Mouse (Mus musculus): ENCODE measurements around the gene Sdc4. TPM values are rescaled to one million over a fixed set of nuclear protein-coding genes. Genes with fewer than 3 reads are reported as not detected.

Sdc4 gene
- polyA plus RNA-seq, 1 experiment from 2014 or later = 15.9 TPM

GRCm38 (mm10) chr2:164407708-164408107, 36.0 kb downstream of the Sdc4 start:
- 0 out of 2 replicates have a peak, but pooled peaks have one; percentile 36 for ATAC-seq (replicated peaks; ENCODE audit: low FRiP score)
- peak; percentile 88 for DNase-seq (ENCODE audit: low spot score)
- no peaks in the 10 kb centered on the region for H3K36me3 ChIP-seq (ENCODE audit: control insufficient read depth, insufficient read depth, low read length)
- no peaks in the 10 kb centered on the region for H3K9me3 ChIP-seq (ENCODE audit: control insufficient read depth, low read length)
- H3K4me1 ChIP-seq (replicated peaks; ENCODE audit: control insufficient read depth, insufficient read depth, low read length) = peaks cover 3% of the 10 kb centered on the region; the same call in 1 of the 2 replicates
- no peak overlapping the region for H3K27ac ChIP-seq (ENCODE audit: low read depth, low read length)
- H3K9ac ChIP-seq (ENCODE audit: low read length) = no peak overlapping the region
- under 1% methylated on average over 22 of the region's 22 CpGs for WGBS
- no peak overlapping the region for H3K4me3 ChIP-seq (ENCODE audit: low read depth, low read length)
- peaks cover 66% of the 10 kb centered on the region for H3K27me3 ChIP-seq (ENCODE audit: control insufficient read depth, insufficient read depth, low read length)
- H3K4me2 ChIP-seq (ENCODE audit: low read depth, low read length, severe bottlenecking) = no peak overlapping the region

GRCm38 (mm10) chr2:164405519-164405918, 38.2 kb downstream of the Sdc4 start:
- no peak overlapping the region for H3K4me2 ChIP-seq (ENCODE audit: low read depth, low read length, severe bottlenecking)
- peaks cover 3% of the 10 kb centered on the region; the same call in 1 of the 2 replicates for H3K4me1 ChIP-seq (replicated peaks; ENCODE audit: control insufficient read depth, insufficient read depth, low read length)
- H3K27ac ChIP-seq (ENCODE audit: low read depth, low read length) = no peak overlapping the region
- DNase-seq (ENCODE audit: low spot score) (no peak), ATAC-seq (replicated peaks; ENCODE audit: low FRiP score) (no peak)
- WGBS = 34% methylated on average over 5 of the region's 5 CpGs
- H3K9ac ChIP-seq (ENCODE audit: low read length) = no peak overlapping the region
- H3K9me3 ChIP-seq (ENCODE audit: control insufficient read depth, low read length) = no peaks in the 10 kb centered on the region
- H3K36me3 ChIP-seq (ENCODE audit: control insufficient read depth, insufficient read depth, low read length) = no peaks in the 10 kb centered on the region
- peaks cover 86% of the 10 kb centered on the region for H3K27me3 ChIP-seq (ENCODE audit: control insufficient read depth, insufficient read depth, low read length)
- no peak overlapping the region for H3K4me3 ChIP-seq (ENCODE audit: low read depth, low read length)

- no peak for ATAC-seq (replicated peaks; ENCODE audit: low FRiP score)
- Histone ChIP-seq H3K27me3 (ENCODE audit: control insufficient read depth, insufficient read depth, low read length) (peaks cover 90% of the 10 kb centered on the region), H3K9ac (ENCODE audit: low read length) (peak within 1 kb of the TSS; percentile 17; the same call in 1 of the 2 replicates), H3K27ac (ENCODE audit: low read depth, low read length) (no peak within 1 kb of the TSS), H3K4me1 (replicated peaks; ENCODE audit: control insufficient read depth, insufficient read depth, low read length) (peaks cover 3% of the 10 kb centered on the region; the same call in 1 of the 2 replicates), H3K9me3 (ENCODE audit: control insufficient read depth, low read length) (no peaks in the 10 kb centered on the region), H3K36me3 (ENCODE audit: control insufficient read depth, insufficient read depth, low read length) (no peaks in the 10 kb centered on the region), H3K4me3 (ENCODE audit: low read depth, low read length) (peak within 1 kb of the TSS; percentile 17; the same call in 1 of the 2 replicates), H3K4me2 (ENCODE audit: low read depth, low read length, severe bottlenecking) (peak within 1 kb of the TSS; percentile 41; the same call in 1 of the 2 replicates)
- WGBS = 7% methylated on average over 9 of the region's 9 CpGs
- DNase-seq (ENCODE audit: low spot score) = no peak
Observed at GRCm38 (mm10) chr2:164405060-164405459, 38.6 kb downstream of the Sdc4 start, which contains the start of gene Matn4. TSS of gene Matn4 (minus strand) at chr2:164405160.

- Histone ChIP-seq H3K9me3 (ENCODE audit: control insufficient read depth, low read length) (no peaks in the 10 kb centered on the region), H3K27ac (ENCODE audit: low read depth, low read length) (no peak overlapping the region), H3K9ac (ENCODE audit: low read length) (peak overlapping the region; percentile 17; the same call in 1 of the 2 replicates), H3K27me3 (ENCODE audit: control insufficient read depth, insufficient read depth, low read length) (peaks cover 94% of the 10 kb centered on the region), H3K4me3 (ENCODE audit: low read depth, low read length) (peak overlapping the region; percentile 17; the same call in 1 of the 2 replicates), H3K4me2 (ENCODE audit: low read depth, low read length, severe bottlenecking) (peak overlapping the region; percentile 41; the same call in 1 of the 2 replicates), H3K4me1 (replicated peaks; ENCODE audit: control insufficient read depth, insufficient read depth, low read length) (peaks cover 3% of the 10 kb centered on the region; the same call in 1 of the 2 replicates), H3K36me3 (ENCODE audit: control insufficient read depth, insufficient read depth, low read length) (no peaks in the 10 kb centered on the region)
- ATAC-seq (replicated peaks; ENCODE audit: low FRiP score) (no peak), DNase-seq (ENCODE audit: low spot score) (peak; percentile 61)
- 1% methylated on average over 46 of the region's 49 CpGs for WGBS
Observed at GRCm38 (mm10) chr2:164404082-164404990, 39.4 kb downstream of the Sdc4 start.

- no peaks in the 10 kb centered on the region for H3K9me3 ChIP-seq (ENCODE audit: control insufficient read depth, low read length)
- peaks cover 3% of the 10 kb centered on the region; the same call in 1 of the 2 replicates for H3K4me1 ChIP-seq (replicated peaks; ENCODE audit: control insufficient read depth, insufficient read depth, low read length)
- ATAC-seq (replicated peaks; ENCODE audit: low FRiP score) (no peak), DNase-seq (ENCODE audit: low spot score) (no peak)
- H3K9ac ChIP-seq (ENCODE audit: low read length) = no peak overlapping the region
- 7% methylated on average over 13 of the region's 14 CpGs for WGBS
- H3K36me3 ChIP-seq (ENCODE audit: control insufficient read depth, insufficient read depth, low read length) = no peaks in the 10 kb centered on the region
- no peak overlapping the region for H3K4me2 ChIP-seq (ENCODE audit: low read depth, low read length, severe bottlenecking)
- H3K27ac ChIP-seq (ENCODE audit: low read depth, low read length) = no peak overlapping the region
- H3K4me3 ChIP-seq (ENCODE audit: low read depth, low read length) = no peak overlapping the region
- peaks cover 93% of the 10 kb centered on the region for H3K27me3 ChIP-seq (ENCODE audit: control insufficient read depth, insufficient read depth, low read length)
Observed at GRCm38 (mm10) chr2:164403396-164404081, 40.1 kb downstream of the Sdc4 start.

- H3K4me3 ChIP-seq (ENCODE audit: low read depth, low read length) = no peak within 1 kb of the TSS
- no peaks in the 10 kb centered on the region for H3K9me3 ChIP-seq (ENCODE audit: control insufficient read depth, low read length)
- no peak within 1 kb of the TSS for H3K9ac ChIP-seq (ENCODE audit: low read length)
- peaks cover 3% of the 10 kb centered on the region; the same call in 1 of the 2 replicates for H3K4me1 ChIP-seq (replicated peaks; ENCODE audit: control insufficient read depth, insufficient read depth, low read length)
- no peak within 1 kb of the TSS for H3K4me2 ChIP-seq (ENCODE audit: low read depth, low read length, severe bottlenecking)
- H3K27ac ChIP-seq (ENCODE audit: low read depth, low read length) = no peak within 1 kb of the TSS
- peaks cover 87% of the 10 kb centered on the region for H3K27me3 ChIP-seq (ENCODE audit: control insufficient read depth, insufficient read depth, low read length)
- ATAC-seq (replicated peaks; ENCODE audit: low FRiP score) = peak; percentile 65; the same call in 1 of the 2 replicates
- H3K36me3 ChIP-seq (ENCODE audit: control insufficient read depth, insufficient read depth, low read length) = no peaks in the 10 kb centered on the region
- WGBS = 1% methylated on average over 17 of the region's 17 CpGs
- DNase-seq (ENCODE audit: low spot score) = peak; percentile 85
Observed at GRCm38 (mm10) chr2:164402906-164403305, 40.8 kb downstream of the Sdc4 start, which contains the start of gene Rbpjl. TSS of gene Rbpjl (plus strand) at chr2:164403141.

- Histone ChIP-seq H3K4me1 (replicated peaks; ENCODE audit: control insufficient read depth, insufficient read depth, low read length) (no peaks in the 10 kb centered on the region), H3K4me3 (ENCODE audit: low read depth, low read length) (no peak overlapping the region), H3K9me3 (ENCODE audit: control insufficient read depth, low read length) (peaks cover 3% of the 10 kb centered on the region; the same call in 1 of the 2 replicates), H3K9ac (ENCODE audit: low read length) (no peak overlapping the region), H3K36me3 (ENCODE audit: control insufficient read depth, insufficient read depth, low read length) (no peaks in the 10 kb centered on the region), H3K27me3 (ENCODE audit: control insufficient read depth, insufficient read depth, low read length) (peaks cover 30% of the 10 kb centered on the region), H3K27ac (ENCODE audit: low read depth, low read length) (no peak overlapping the region), H3K4me2 (ENCODE audit: low read depth, low read length, severe bottlenecking) (no peak overlapping the region)
- DNase-seq (ENCODE audit: low spot score) (no peak), ATAC-seq (replicated peaks; ENCODE audit: low FRiP score) (no peak)
- 76% methylated on average over 12 of the region's 12 CpGs for WGBS
Observed at GRCm38 (mm10) chr2:164396911-164397310, 46.8 kb downstream of the Sdc4 start.

- no peaks in the 10 kb centered on the region for H3K36me3 ChIP-seq (ENCODE audit: control insufficient read depth, insufficient read depth, low read length)
- H3K9me3 ChIP-seq (ENCODE audit: control insufficient read depth, low read length) = peaks cover 3% of the 10 kb centered on the region; the same call in 1 of the 2 replicates
- WGBS = 92% methylated on average over 7 of the region's 7 CpGs
- no peak overlapping the region for H3K4me2 ChIP-seq (ENCODE audit: low read depth, low read length, severe bottlenecking)
- H3K4me1 ChIP-seq (replicated peaks; ENCODE audit: control insufficient read depth, insufficient read depth, low read length) = no peaks in the 10 kb centered on the region
- no peak overlapping the region for H3K9ac ChIP-seq (ENCODE audit: low read length)
- ATAC-seq (replicated peaks; ENCODE audit: low FRiP score) = no peak
- no peak for DNase-seq (ENCODE audit: low spot score)
- H3K27me3 ChIP-seq (ENCODE audit: control insufficient read depth, insufficient read depth, low read length) = peaks cover 22% of the 10 kb centered on the region
- no peak overlapping the region for H3K4me3 ChIP-seq (ENCODE audit: low read depth, low read length)
- no peak overlapping the region for H3K27ac ChIP-seq (ENCODE audit: low read depth, low read length)
Observed at GRCm38 (mm10) chr2:164396076-164396475, 47.6 kb downstream of the Sdc4 start.
